Mouse (Mus musculus): Measurements from ENCODE around the gene 1700113H08Rik. TPM values are rescaled to one million over a fixed set of nuclear protein-coding genes. Genes with fewer than 3 reads are reported as not detected.
A peak's percentile ranks its signal among the peaks of the same experiment; 100 is the strongest.

1700113H08Rik gene
- polyA plus RNA-seq, 1 experiment from 2014 or later: 0.55 TPM

DNA sequence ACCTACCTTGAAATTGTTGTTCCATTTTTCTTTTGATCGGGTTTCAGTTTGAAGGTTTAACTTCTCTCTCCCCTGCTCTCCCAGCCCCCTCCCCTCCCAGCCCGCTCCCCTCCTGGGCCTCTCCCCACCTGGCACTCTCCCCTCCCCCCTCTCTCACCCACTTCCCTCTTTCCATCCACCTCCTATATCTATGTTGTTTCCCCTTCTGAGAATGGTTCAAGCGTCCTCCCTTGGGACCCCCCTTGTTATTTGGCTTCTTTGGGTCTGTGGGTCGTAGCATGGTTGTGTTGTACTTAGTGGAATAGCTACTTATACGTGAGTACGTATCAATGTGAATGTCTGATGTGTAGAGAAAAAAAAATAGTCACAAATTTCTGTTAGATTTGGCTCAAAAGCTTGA, 40.9 kb downstream of the 1700113H08Rik start:
- no peaks in the 10 kb centered on the region for H3K9me3 ChIP-seq (ENCODE audit: control insufficient read depth, low read length)
- WGBS: 67% methylated on average over 6 of the region's 6 CpGs
- H3K27ac ChIP-seq (ENCODE audit: low read depth, low read length): no peak overlapping the region
- H3K36me3 ChIP-seq (ENCODE audit: control insufficient read depth, insufficient read depth, low read length): no peaks in the 10 kb centered on the region
- no peak for ATAC-seq (ENCODE audit: low read depth)
- H3K4me3 ChIP-seq (ENCODE audit: low read depth, low read length): no peak overlapping the region
- H3K27me3 ChIP-seq (ENCODE audit: control insufficient read depth, insufficient read depth, low read length): no peaks in the 10 kb centered on the region
- H3K9ac ChIP-seq (replicated peaks; ENCODE audit: low read depth, low read length): no peak overlapping the region
- 0 out of 2 replicates have a peak, but pooled peaks cover 9% of the 10 kb centered on the region for H3K4me1 ChIP-seq (ENCODE audit: control insufficient read depth, insufficient read depth, low read length)
- H3K4me2 ChIP-seq (ENCODE audit: low read depth, low read length): no peak overlapping the region

- H3K4me3 ChIP-seq (ENCODE audit: low read depth, low read length): no peak overlapping the region
- WGBS: 41% methylated on average over 4 of the region's 4 CpGs
- no peak overlapping the region for H3K9ac ChIP-seq (replicated peaks; ENCODE audit: low read depth, low read length)
- H3K9me3 ChIP-seq (ENCODE audit: control insufficient read depth, low read length): no peaks in the 10 kb centered on the region
- no peak overlapping the region for H3K4me2 ChIP-seq (ENCODE audit: low read depth, low read length)
- H3K36me3 ChIP-seq (ENCODE audit: control insufficient read depth, insufficient read depth, low read length): no peaks in the 10 kb centered on the region
- peak; percentile 59 for ATAC-seq (ENCODE audit: low read depth)
- no peaks in the 10 kb centered on the region for H3K27me3 ChIP-seq (ENCODE audit: control insufficient read depth, insufficient read depth, low read length)
- no peak overlapping the region for H3K27ac ChIP-seq (ENCODE audit: low read depth, low read length)
- 0 out of 2 replicates have a peak, but pooled peaks cover 9% of the 10 kb centered on the region for H3K4me1 ChIP-seq (ENCODE audit: control insufficient read depth, insufficient read depth, low read length)
Observed at GRCm38 (mm10) chr10:87100668-87101067, 42.8 kb downstream of the 1700113H08Rik start.

GRCm38 (mm10) chr10:87101265-87101950, 43.6 kb downstream of the 1700113H08Rik start:
- Histone ChIP-seq H3K4me1 (ENCODE audit: control insufficient read depth, insufficient read depth, low read length) (0 out of 2 replicates have a peak, but pooled peaks cover 9% of the 10 kb centered on the region), H3K4me3 (ENCODE audit: low read depth, low read length) (no peak overlapping the region), H3K4me2 (ENCODE audit: low read depth, low read length) (no peak overlapping the region), H3K9me3 (ENCODE audit: control insufficient read depth, low read length) (no peaks in the 10 kb centered on the region), H3K9ac (replicated peaks; ENCODE audit: low read depth, low read length) (no peak overlapping the region), H3K27me3 (ENCODE audit: control insufficient read depth, insufficient read depth, low read length) (no peaks in the 10 kb centered on the region), H3K36me3 (ENCODE audit: control insufficient read depth, insufficient read depth, low read length) (no peaks in the 10 kb centered on the region), H3K27ac (ENCODE audit: low read depth, low read length) (no peak overlapping the region)
- peak; percentile 65; the same call in 1 of the 2 replicates for ATAC-seq (ENCODE audit: low read depth)
- 10% methylated on average over 9 of the region's 9 CpGs for WGBS

DNA sequence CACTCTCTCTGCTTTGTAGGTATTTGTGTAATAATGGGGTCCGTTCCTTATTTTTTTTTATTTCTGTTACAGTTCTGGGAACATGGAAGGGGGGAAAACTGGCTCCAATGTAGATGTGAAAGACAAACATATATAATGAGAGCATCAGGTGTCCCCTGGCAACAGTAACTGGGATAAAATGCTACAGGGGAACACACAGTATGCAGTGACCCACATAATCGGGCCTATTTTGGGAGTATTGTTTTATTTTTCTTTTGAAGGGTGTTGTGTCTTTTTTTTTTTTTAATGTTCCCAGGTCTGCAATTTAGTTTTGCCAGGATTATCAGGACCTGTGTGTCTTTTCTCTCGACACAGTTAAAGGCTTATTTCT, 44.1 kb downstream of the 1700113H08Rik start:
- H3K4me1 ChIP-seq (ENCODE audit: control insufficient read depth, insufficient read depth, low read length): 0 out of 2 replicates have a peak, but pooled peaks cover 9% of the 10 kb centered on the region
- ATAC-seq (ENCODE audit: low read depth): no peak
- no peak overlapping the region for H3K27ac ChIP-seq (ENCODE audit: low read depth, low read length)
- no peak overlapping the region for H3K9ac ChIP-seq (replicated peaks; ENCODE audit: low read depth, low read length)
- 16% methylated on average over 3 of the region's 3 CpGs for WGBS
- no peak overlapping the region for H3K4me2 ChIP-seq (ENCODE audit: low read depth, low read length)
- H3K4me3 ChIP-seq (ENCODE audit: low read depth, low read length): no peak overlapping the region
- H3K27me3 ChIP-seq (ENCODE audit: control insufficient read depth, insufficient read depth, low read length): no peaks in the 10 kb centered on the region
- no peaks in the 10 kb centered on the region for H3K9me3 ChIP-seq (ENCODE audit: control insufficient read depth, low read length)
- H3K36me3 ChIP-seq (ENCODE audit: control insufficient read depth, insufficient read depth, low read length): no peaks in the 10 kb centered on the region

DNA sequence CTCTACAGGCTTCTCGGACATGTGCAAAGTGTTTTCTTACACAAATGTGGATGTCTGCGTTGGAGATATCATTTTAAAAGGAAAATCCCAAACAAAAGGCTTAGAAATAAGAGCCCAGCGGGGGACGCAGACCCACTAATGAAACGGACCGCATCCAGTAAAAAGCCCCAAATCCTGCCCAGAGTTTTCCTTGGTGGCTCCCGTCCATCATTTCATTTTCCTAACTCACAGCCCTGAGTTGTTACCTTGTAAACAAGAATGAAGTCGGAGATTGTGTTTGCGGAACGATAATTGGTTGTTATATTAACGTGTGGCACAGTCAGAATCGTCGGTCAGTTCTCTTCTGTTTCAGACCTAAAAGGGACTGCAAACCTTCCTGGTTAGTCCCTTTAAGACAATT, 44.6 kb downstream of the 1700113H08Rik start:
- H3K4me2 ChIP-seq (ENCODE audit: low read depth, low read length): no peak overlapping the region
- H3K36me3 ChIP-seq (ENCODE audit: control insufficient read depth, insufficient read depth, low read length): no peaks in the 10 kb centered on the region
- H3K9ac ChIP-seq (replicated peaks; ENCODE audit: low read depth, low read length): no peak overlapping the region
- 0 out of 2 replicates have a peak, but pooled peaks cover 9% of the 10 kb centered on the region for H3K4me1 ChIP-seq (ENCODE audit: control insufficient read depth, insufficient read depth, low read length)
- H3K9me3 ChIP-seq (ENCODE audit: control insufficient read depth, low read length): no peaks in the 10 kb centered on the region
- ATAC-seq (ENCODE audit: low read depth): no peak
- H3K27ac ChIP-seq (ENCODE audit: low read depth, low read length): no peak overlapping the region
- no peaks in the 10 kb centered on the region for H3K27me3 ChIP-seq (ENCODE audit: control insufficient read depth, insufficient read depth, low read length)
- H3K4me3 ChIP-seq (ENCODE audit: low read depth, low read length): no peak overlapping the region
- 27% methylated on average over 13 of the region's 13 CpGs for WGBS

DNA sequence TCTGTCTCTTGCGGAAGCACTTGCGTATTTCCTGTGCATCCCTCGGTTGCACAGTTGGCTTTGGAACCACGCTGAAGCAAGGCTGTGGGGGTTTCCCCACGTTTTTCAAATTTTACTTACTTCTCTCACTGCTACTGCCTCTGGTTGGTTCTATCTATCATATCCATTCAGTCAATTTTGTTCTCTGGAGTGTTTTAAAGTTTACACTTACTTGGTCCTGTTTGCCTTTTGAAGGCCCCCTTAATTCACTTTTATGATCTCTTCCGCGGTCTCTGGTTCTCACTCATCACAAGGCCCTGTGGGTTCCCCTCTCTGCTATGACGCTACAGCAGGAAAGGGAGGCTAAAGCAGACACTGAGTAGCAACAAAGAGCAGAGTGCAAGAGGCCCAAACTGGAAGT, 45.4 kb downstream of the 1700113H08Rik start:
- no peak for ATAC-seq (ENCODE audit: low read depth)
- Histone ChIP-seq H3K9ac (replicated peaks; ENCODE audit: low read depth, low read length) (no peak overlapping the region), H3K27me3 (ENCODE audit: control insufficient read depth, insufficient read depth, low read length) (no peaks in the 10 kb centered on the region), H3K4me2 (ENCODE audit: low read depth, low read length) (no peak overlapping the region), H3K4me3 (ENCODE audit: low read depth, low read length) (no peak overlapping the region), H3K4me1 (ENCODE audit: control insufficient read depth, insufficient read depth, low read length) (0 out of 2 replicates have a peak, but pooled peaks cover 9% of the 10 kb centered on the region), H3K9me3 (ENCODE audit: control insufficient read depth, low read length) (no peaks in the 10 kb centered on the region), H3K27ac (ENCODE audit: low read depth, low read length) (no peak overlapping the region), H3K36me3 (ENCODE audit: control insufficient read depth, insufficient read depth, low read length) (no peaks in the 10 kb centered on the region)
- 35% methylated on average over 8 of the region's 8 CpGs for WGBS

DNA sequence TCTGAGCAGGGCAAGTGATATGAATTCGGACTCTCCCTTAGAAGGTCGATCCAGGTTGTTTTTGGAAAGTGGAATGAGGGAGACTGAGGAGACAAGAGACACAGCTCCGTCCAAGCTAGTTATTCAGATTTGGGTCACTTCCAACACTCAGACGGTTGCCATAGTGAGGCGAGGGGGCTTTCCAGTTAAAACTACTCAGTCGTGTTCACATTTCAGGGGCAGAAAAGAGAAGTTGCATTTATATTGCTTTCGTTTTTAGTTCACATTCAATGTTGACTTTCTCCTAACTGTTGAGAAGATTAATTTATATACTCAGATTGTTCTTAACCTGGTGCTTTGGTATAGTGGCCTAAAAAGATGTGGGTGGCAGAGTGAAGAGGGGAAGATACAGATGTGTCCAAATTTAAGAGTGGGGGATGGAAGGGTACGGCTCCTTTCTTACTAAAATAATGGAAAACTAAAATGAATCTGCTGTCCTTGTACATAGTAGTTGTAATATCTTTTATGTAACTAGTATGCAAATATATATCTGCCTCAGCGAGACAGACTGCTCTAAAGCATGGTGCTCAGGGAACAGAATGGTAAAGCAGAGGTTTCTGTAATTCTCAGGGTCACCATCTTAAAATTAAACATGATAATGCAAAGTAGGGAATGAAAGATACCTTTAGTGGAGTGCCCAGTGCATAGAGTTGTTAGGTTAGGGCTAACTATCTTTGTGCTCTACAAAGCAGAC, 49.9 kb downstream of the 1700113H08Rik start:
- no peak overlapping the region for H3K27ac ChIP-seq (ENCODE audit: low read depth, low read length)
- H3K9ac ChIP-seq (replicated peaks; ENCODE audit: low read depth, low read length): no peak overlapping the region
- no peaks in the 10 kb centered on the region for H3K9me3 ChIP-seq (ENCODE audit: control insufficient read depth, low read length)
- WGBS: 57% methylated on average over 9 of the region's 9 CpGs
- H3K4me1 ChIP-seq (ENCODE audit: control insufficient read depth, insufficient read depth, low read length): no peaks in the 10 kb centered on the region
- H3K4me3 ChIP-seq (ENCODE audit: low read depth, low read length): no peak overlapping the region
- no peak for ATAC-seq (ENCODE audit: low read depth)
- H3K36me3 ChIP-seq (ENCODE audit: control insufficient read depth, insufficient read depth, low read length): no peaks in the 10 kb centered on the region
- no peaks in the 10 kb centered on the region for H3K27me3 ChIP-seq (ENCODE audit: control insufficient read depth, insufficient read depth, low read length)
- H3K4me2 ChIP-seq (ENCODE audit: low read depth, low read length): no peak overlapping the region

DNA sequence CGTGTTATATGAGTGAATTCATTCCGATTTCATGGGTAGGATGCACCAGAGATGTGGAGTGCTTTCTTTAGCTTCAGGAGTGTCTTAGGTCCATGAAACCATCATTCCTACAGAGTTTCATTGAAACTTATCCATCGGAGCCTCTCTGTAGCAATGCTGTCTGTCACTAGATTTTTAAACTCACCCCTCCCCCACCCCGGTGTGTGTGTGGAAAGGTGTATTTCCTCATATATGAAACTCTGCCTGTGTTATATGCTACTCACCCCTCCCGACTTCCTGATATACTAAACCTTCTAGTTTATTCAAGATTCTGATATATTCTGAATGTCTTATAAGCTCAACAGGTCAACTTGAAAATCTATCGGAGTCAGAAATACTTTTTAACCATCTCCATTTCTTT, 50.5 kb downstream of the 1700113H08Rik start:
- no peaks in the 10 kb centered on the region for H3K36me3 ChIP-seq (ENCODE audit: control insufficient read depth, insufficient read depth, low read length)
- no peak overlapping the region for H3K4me2 ChIP-seq (ENCODE audit: low read depth, low read length)
- no peaks in the 10 kb centered on the region for H3K27me3 ChIP-seq (ENCODE audit: control insufficient read depth, insufficient read depth, low read length)
- no peaks in the 10 kb centered on the region for H3K9me3 ChIP-seq (ENCODE audit: control insufficient read depth, low read length)
- no peak for ATAC-seq (ENCODE audit: low read depth)
- H3K9ac ChIP-seq (replicated peaks; ENCODE audit: low read depth, low read length): no peak overlapping the region
- H3K27ac ChIP-seq (ENCODE audit: low read depth, low read length): no peak overlapping the region
- 95% methylated on average over 6 of the region's 6 CpGs for WGBS
- no peak overlapping the region for H3K4me3 ChIP-seq (ENCODE audit: low read depth, low read length)
- no peaks in the 10 kb centered on the region for H3K4me1 ChIP-seq (ENCODE audit: control insufficient read depth, insufficient read depth, low read length)

- 83% methylated on average over 10 of the region's 10 CpGs for WGBS
Observed at GRCm38 (mm10) chr10:87109038-87109771, 51.4 kb downstream of the 1700113H08Rik start.

More at GRCm38 (mm10) chr10:87109038-87109771, 51.4 kb downstream of the 1700113H08Rik start:
- Histone ChIP-seq H3K4me2 (ENCODE audit: low read depth, low read length) (no peak overlapping the region), H3K27me3 (ENCODE audit: control insufficient read depth, insufficient read depth, low read length) (no peaks in the 10 kb centered on the region), H3K9ac (replicated peaks; ENCODE audit: low read depth, low read length) (no peak overlapping the region), H3K36me3 (ENCODE audit: control insufficient read depth, insufficient read depth, low read length) (no peaks in the 10 kb centered on the region), H3K9me3 (ENCODE audit: control insufficient read depth, low read length) (no peaks in the 10 kb centered on the region), H3K4me1 (ENCODE audit: control insufficient read depth, insufficient read depth, low read length) (no peaks in the 10 kb centered on the region), H3K27ac (ENCODE audit: low read depth, low read length) (no peak overlapping the region), H3K4me3 (ENCODE audit: low read depth, low read length) (no peak overlapping the region)
- no peak for ATAC-seq (ENCODE audit: low read depth)
